Mouse (Mus musculus) lung, embryonic 14.5 days (tissue): ENCODE data around the gene Tshz2. TPM values are rescaled to one million over a fixed set of nuclear protein-coding genes. Genes with fewer than 3 reads are reported as not detected.
A peak's percentile ranks its signal among the peaks of the same experiment; 100 is the strongest.

Experiments used
- ATAC-seq: fragments of 200-750 bp; cut with Nextera tagmentation; 2 replicates; pipeline ENCODE4 v1.8.0; 2017; ENCODE audit warnings: mild to moderate bottlenecking, moderate TSS enrichment, moderate library complexity; ENCODE audit not compliant: insufficient read depth
- DNase-seq: peaks from one replicate; pipeline ENCODE4 v3.0.0-alpha.2; 2015
- H3K27ac ChIP-seq: fragments of 300-500 bp; sonication (generic); 2 replicates; pipeline ENCODE4 v1.5.1; 2014; ENCODE audit warnings: low read depth, mild to moderate bottlenecking, moderate library complexity
- H3K27me3 ChIP-seq: fragments of 300-500 bp; sonication (generic); 2 replicates; pipeline ENCODE4 v1.6.1; 2014; ENCODE audit warnings: low read length, control low read depth; ENCODE audit not compliant: insufficient read depth
- H3K36me3 ChIP-seq: fragments of 300-500 bp; sonication (generic); 2 replicates; pipeline ENCODE4 v1.6.1; 2014; ENCODE audit warnings: control low read depth; ENCODE audit not compliant: insufficient read depth
- H3K4me1 ChIP-seq: fragments of 300-500 bp; sonication (generic); 2 replicates; pipeline ENCODE4 v1.6.1; 2014; ENCODE audit warnings: antibody characterized with exemption, control low read depth; ENCODE audit not compliant: insufficient read depth
- H3K4me2 ChIP-seq: fragments of 300-500 bp; sonication (generic); 2 replicates; pipeline ENCODE4 v1.6.1; 2014; ENCODE audit warnings: mild to moderate bottlenecking
- H3K4me3 ChIP-seq: fragments of 300-500 bp; sonication (generic); 2 replicates; pipeline ENCODE4 v1.5.1; 2014; ENCODE audit warnings: low read depth, low read length
- H3K9ac ChIP-seq: fragments of 300-500 bp; sonication (generic); 2 replicates; pipeline ENCODE4 v1.6.1; 2014
- H3K9me3 ChIP-seq: fragments of 300-500 bp; sonication (generic); 2 replicates; pipeline ENCODE4 v1.6.1; 2016; ENCODE audit warnings: low read depth, low read length, control low read depth
- CTCF ChIP-seq: IDR thresholded peaks from 2 replicates; pipeline ENCODE4 v1.5.1; 2016; ENCODE audit warnings: antibody characterized with exemption, low read depth
- WGBS: fragments of 180-500 bp; shearing (Covaris S2); extraction: QIAGEN DNeasy Blood & Tissue Kit; methylation state at CpG from one replicate; pipeline ENCODE4 v1.1.7; 2014; 5-methylcytosine and 5-hydroxymethylcytosine counted together
- polyA plus RNA-seq: library from polyadenylated mRNA; unstranded; fragments of >200 nt; fragmentation: Nextera tagmentation; extraction: Ambion mirVana; gene quantifications from 2 replicates; pipeline ENCODE4 v1.2.1, GENCODE M21; 2014

Gene Tshz2
- polyA plus RNA-seq, 1 experiment from 2014 or later = 8.9 TPM

- peak; percentile 79; the same call in 1 of the 2 replicates for ATAC-seq
- 0 out of 2 replicates have a peak overlapping the region, but pooled peaks have one; percentile 23 for H3K9ac ChIP-seq
Observed at GRCm38 (mm10) chr2:170070641-170071241, 437.9 kb downstream of the Tshz2 start.

GRCm38 (mm10) chr2:170076941-170077490 is 444.2 kb downstream of the Tshz2 start:
- no peaks in the 10 kb centered on the region for H3K9me3 ChIP-seq
- peaks cover 9% of the 10 kb centered on the region for H3K4me1 ChIP-seq
- H3K4me3 ChIP-seq = no peak overlapping the region
- ATAC-seq = no peak
- DNase-seq = peak; percentile 52
- 57% methylated on average over 6 of the region's 6 CpGs for WGBS
- no peak overlapping the region for H3K4me2 ChIP-seq
- no peak overlapping the region for H3K9ac ChIP-seq
- no peak overlapping the region for H3K27ac ChIP-seq
- H3K27me3 ChIP-seq = no peaks in the 10 kb centered on the region
- peak; percentile 39; the same call in 1 of the 2 replicates for TF ChIP-seq CTCF
- no peaks in the 10 kb centered on the region for H3K36me3 ChIP-seq

More at GRCm38 (mm10) chr2:170070641-170071241, 437.9 kb downstream of the Tshz2 start:
- Histone ChIP-seq H3K36me3 (no peaks in the 10 kb centered on the region), H3K4me3 (peak overlapping the region; percentile 3), H3K4me1 (0 out of 2 replicates have a peak, but pooled peaks cover 3% of the 10 kb centered on the region), H3K27me3 (no peaks in the 10 kb centered on the region), H3K27ac (peak overlapping the region; percentile 44; the same call in 1 of the 2 replicates), H3K9me3 (no peaks in the 10 kb centered on the region), H3K4me2 (peak overlapping the region; percentile 57)
- DNase-seq = peak; percentile 72
- WGBS = 26% methylated on average over 15 of the region's 15 CpGs
- no peak for TF ChIP-seq CTCF

GRCm38 (mm10) chr2:170078041-170078440 is 445.2 kb downstream of the Tshz2 start:
- Histone ChIP-seq H3K27ac (no peak overlapping the region), H3K9me3 (no peaks in the 10 kb centered on the region), H3K4me2 (no peak overlapping the region), H3K9ac (no peak overlapping the region), H3K36me3 (no peaks in the 10 kb centered on the region), H3K4me3 (no peak overlapping the region), H3K4me1 (peaks cover 9% of the 10 kb centered on the region), H3K27me3 (no peaks in the 10 kb centered on the region)
- ATAC-seq = no peak
- no peak for TF ChIP-seq CTCF
- 52% methylated on average over 10 of the region's 10 CpGs for WGBS
- DNase-seq = peak; percentile 71

DNA sequence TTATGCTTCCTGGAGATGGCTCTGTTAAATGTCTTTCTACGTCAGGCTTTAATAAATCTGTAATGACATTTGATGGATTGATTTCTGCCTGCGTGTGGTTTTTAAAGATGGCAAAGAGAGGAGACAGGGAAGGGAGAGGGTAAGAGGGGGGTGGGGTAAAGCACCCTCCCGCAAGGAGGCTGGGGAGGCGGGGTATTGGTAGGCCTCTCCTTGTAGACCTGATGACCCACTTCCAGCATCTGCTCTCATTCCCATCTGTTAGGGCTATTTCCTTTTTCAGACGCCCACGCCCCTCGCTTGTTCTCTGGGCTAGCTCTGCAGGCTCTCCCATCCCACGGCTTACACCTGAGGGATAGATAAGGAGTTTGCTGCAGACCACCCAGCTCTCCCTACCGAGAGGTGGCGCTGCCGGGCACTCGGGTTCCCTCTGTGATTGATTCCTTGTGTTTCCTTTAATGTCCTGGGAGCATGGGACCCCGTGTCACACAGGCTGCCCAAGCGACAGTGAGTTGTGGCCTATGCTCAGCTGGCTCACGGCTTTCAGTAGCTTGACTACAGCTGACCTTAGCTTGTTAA is 445.7 kb downstream of the Tshz2 start:
- no peak overlapping the region for H3K9ac ChIP-seq
- no peaks in the 10 kb centered on the region for H3K27me3 ChIP-seq
- no peak overlapping the region for H3K4me3 ChIP-seq
- ATAC-seq (peak; percentile 62; the same call in 1 of the 2 replicates), DNase-seq (peak; percentile 39)
- peaks cover 9% of the 10 kb centered on the region for H3K4me1 ChIP-seq
- no peaks in the 10 kb centered on the region for H3K9me3 ChIP-seq
- TF ChIP-seq CTCF = 0 out of 2 replicates have a peak, but pooled peaks have one; percentile 27
- no peaks in the 10 kb centered on the region for H3K36me3 ChIP-seq
- no peak overlapping the region for H3K27ac ChIP-seq
- WGBS = 20% methylated on average over 15 of the region's 15 CpGs
- H3K4me2 ChIP-seq = peak overlapping the region; percentile 24; the same call in 1 of the 2 replicates

DNA sequence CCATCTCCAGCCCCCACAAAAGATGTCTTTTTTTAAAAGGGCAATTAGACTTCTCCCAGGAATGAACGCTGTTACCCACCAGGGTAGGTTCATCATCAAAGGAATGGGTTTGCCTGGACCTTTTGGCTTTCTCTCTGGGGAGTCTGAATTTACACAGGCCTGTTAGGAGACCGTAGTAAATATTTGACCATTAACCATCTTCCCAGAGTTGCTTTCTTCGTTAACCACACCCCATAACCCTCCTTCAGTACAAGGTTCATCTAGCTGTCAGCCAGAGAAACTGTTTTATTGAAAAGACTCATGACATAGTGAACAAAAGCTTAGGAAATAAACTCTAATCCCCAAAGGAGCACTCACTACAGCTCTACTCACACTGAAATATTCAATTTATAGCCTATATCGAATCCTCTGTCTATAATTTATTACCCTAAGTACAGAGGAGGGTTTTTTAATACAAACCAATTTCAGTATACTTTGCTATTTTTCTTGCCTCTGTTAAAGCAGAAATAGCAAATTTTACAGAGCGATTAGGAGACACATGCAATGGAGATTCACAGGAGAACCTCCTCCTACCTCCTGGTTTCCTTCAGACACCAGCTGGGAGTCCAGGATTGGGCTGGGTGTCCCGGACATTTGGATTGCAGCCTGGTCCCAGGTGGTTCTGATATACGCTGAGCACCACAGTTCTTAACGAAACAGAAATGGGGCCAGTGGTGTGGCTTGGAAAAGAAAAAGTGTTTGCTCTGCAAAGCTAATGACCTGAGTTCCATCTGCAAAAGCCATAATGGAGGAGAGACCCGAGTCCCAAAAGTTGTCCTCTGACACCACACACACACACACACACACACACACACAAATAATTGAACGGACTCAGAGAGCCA is 459.0 kb downstream of the Tshz2 start:
- Histone ChIP-seq H3K36me3 (no peaks in the 10 kb centered on the region), H3K27ac (no peak overlapping the region), H3K4me3 (no peak overlapping the region), H3K4me2 (no peak overlapping the region), H3K9me3 (no peaks in the 10 kb centered on the region), H3K4me1 (no peaks in the 10 kb centered on the region), H3K9ac (no peak overlapping the region), H3K27me3 (no peaks in the 10 kb centered on the region)
- WGBS = 63% methylated on average over 10 of the region's 10 CpGs
- DNase-seq (no peak), ATAC-seq (no peak)
- TF ChIP-seq CTCF = no peak

GRCm38 (mm10) chr2:170094220-170094619 is 461.4 kb downstream of the Tshz2 start:
- TF ChIP-seq CTCF = no peak
- H3K27ac ChIP-seq = no peak overlapping the region
- WGBS = 90% methylated on average over 17 of the region's 17 CpGs
- H3K9ac ChIP-seq = no peak overlapping the region
- H3K27me3 ChIP-seq = no peaks in the 10 kb centered on the region
- H3K9me3 ChIP-seq = no peaks in the 10 kb centered on the region
- no peak overlapping the region for H3K4me3 ChIP-seq
- H3K4me2 ChIP-seq = no peak overlapping the region
- DNase-seq = no peak
- ATAC-seq = no peak
- no peaks in the 10 kb centered on the region for H3K4me1 ChIP-seq
- no peaks in the 10 kb centered on the region for H3K36me3 ChIP-seq
